Mouse (Mus musculus): ENCODE data around the gene Cntn5. TPM values are rescaled to one million over a fixed set of nuclear protein-coding genes. Genes with fewer than 3 reads are reported as not detected.

The Cntn5 gene
- polyA plus RNA-seq, 1 experiment from 2014 or later = 3.5 TPM

DNA sequence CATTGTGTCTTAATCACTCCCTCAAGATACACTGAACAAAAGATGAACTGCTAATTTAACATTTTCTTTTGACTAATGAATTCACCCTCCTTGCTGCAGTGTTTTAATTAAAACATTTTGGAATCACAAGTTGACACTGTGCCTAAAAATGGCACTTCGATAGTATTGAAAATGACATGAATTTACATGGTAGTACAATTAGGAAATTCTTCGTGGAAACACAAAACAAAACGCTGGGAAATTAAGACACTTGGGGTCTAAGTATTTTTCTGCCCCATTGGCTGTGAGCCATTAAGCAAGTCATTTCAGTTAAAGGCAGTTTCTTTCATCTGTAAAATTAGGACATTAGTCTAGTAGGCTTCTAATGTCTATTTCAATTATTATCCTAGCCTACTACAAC, 1043.9 kb downstream of the Cntn5 start:
- no peak for ATAC-seq (ENCODE audit: low FRiP score, low read depth)
- no peaks in the 10 kb centered on the region for H3K36me3 ChIP-seq
- no peak overlapping the region for H3K4me2 ChIP-seq (replicated peaks)
- H3K27me3 ChIP-seq = no peaks in the 10 kb centered on the region
- no peak overlapping the region for H3K27ac ChIP-seq (replicated peaks)
- 90% methylated on average over 3 of the region's 3 CpGs for WGBS
- H3K9ac ChIP-seq (replicated peaks) = no peak overlapping the region
- no peaks in the 10 kb centered on the region for H3K4me1 ChIP-seq
- H3K4me3 ChIP-seq = no peak overlapping the region
- no peaks in the 10 kb centered on the region for H3K9me3 ChIP-seq

DNA sequence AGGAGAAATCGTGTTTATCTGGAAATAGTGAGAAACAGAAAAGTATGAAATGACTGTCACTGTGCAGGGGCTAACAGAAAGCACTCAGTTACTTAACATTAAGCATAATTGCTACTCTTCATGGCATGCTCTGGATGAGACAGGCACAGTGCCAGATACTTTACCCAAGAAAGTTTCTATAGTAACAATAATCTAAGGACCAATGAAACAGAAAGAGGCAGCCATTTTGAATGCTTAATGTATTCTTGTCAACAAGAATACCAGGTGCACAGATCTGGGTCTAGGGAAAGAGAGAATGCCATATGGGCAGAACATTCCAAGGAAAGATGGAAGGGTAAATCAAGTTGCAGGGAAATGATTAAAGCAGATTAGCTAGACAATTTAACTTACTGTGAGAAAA, 1045.3 kb downstream of the Cntn5 start:
- no peak overlapping the region for H3K4me3 ChIP-seq
- WGBS = 56% methylated on average over 1 of the region's 1 CpGs
- no peaks in the 10 kb centered on the region for H3K9me3 ChIP-seq
- no peaks in the 10 kb centered on the region for H3K27me3 ChIP-seq
- H3K4me1 ChIP-seq = no peaks in the 10 kb centered on the region
- H3K9ac ChIP-seq (replicated peaks) = no peak overlapping the region
- H3K4me2 ChIP-seq (replicated peaks) = no peak overlapping the region
- no peak overlapping the region for H3K27ac ChIP-seq (replicated peaks)
- H3K36me3 ChIP-seq = no peaks in the 10 kb centered on the region
- ATAC-seq (ENCODE audit: low FRiP score, low read depth) = no peak

DNA sequence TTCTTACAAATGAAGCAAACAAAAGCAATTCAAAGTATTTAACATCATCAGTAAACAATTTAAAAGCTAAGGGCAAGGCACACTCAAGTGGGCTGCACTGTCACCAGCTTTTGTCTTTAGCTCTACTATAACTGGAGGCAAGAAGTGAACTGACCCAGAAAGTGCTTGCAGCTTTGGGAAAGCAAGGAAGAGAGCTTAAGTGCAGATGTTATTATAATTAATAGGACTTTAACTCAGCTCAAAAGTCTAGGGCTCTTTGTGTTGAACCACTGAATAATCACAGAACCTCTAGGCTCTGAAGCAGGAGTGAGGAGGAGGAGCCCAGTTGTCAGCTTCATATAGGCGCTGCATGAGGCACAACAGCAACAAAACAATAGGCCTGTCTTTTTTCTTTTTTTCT, 1049.8 kb downstream of the Cntn5 start:
- H3K9ac ChIP-seq (replicated peaks) = no peak overlapping the region
- no peak overlapping the region for H3K4me3 ChIP-seq
- ATAC-seq (ENCODE audit: low FRiP score, low read depth) = no peak
- no peaks in the 10 kb centered on the region for H3K27me3 ChIP-seq
- no peaks in the 10 kb centered on the region for H3K9me3 ChIP-seq
- H3K4me1 ChIP-seq = no peaks in the 10 kb centered on the region
- no peak overlapping the region for H3K4me2 ChIP-seq (replicated peaks)
- 64% methylated on average over 1 of the region's 1 CpGs for WGBS
- no peaks in the 10 kb centered on the region for H3K36me3 ChIP-seq
- H3K27ac ChIP-seq (replicated peaks) = no peak overlapping the region

DNA sequence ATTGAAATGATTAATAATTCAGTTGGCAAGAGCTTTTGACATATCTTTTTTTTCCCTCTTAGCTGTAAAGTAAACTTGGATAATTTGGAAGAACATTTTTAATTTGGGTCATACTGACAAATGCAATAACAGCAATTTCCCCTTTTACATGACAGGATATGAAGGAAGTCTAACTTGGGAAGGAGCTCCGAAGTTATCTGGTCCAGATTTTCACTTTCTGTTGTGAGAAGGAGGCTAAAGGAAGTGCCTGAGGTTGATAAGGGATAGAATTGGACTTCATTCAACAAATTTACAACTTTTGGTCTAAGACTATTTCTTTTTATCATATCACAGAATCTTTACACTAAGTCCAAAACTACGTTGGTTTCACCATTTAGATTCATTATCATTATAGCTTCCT, 1074.3 kb downstream of the Cntn5 start:
- H3K36me3 ChIP-seq = no peaks in the 10 kb centered on the region
- WGBS = 80% methylated on average over 2 of the region's 2 CpGs
- no peaks in the 10 kb centered on the region for H3K27me3 ChIP-seq
- H3K27ac ChIP-seq (replicated peaks) = no peak overlapping the region
- no peaks in the 10 kb centered on the region for H3K9me3 ChIP-seq
- no peak overlapping the region for H3K4me2 ChIP-seq (replicated peaks)
- H3K4me1 ChIP-seq = no peaks in the 10 kb centered on the region
- no peak overlapping the region for H3K9ac ChIP-seq (replicated peaks)
- ATAC-seq (ENCODE audit: low FRiP score, low read depth) = no peak
- no peak overlapping the region for H3K4me3 ChIP-seq

DNA sequence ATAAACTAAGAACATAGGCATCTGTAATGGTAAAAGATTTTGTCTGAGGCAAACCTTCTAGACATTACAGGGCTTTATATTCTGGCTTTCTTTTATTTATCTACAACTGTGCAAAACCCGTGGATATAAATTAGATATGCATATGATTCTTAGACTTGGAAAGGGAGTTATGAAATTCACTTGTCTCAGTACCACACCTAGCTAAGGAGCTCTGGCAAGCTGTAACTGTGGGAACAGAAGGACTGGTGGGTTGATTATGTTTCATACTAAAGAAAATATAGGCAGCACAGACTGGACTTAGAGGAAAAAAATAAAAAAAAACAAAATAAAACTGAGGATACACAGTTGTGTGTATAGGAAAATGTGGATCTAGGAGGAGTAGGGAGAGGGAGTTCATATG, 1084.6 kb downstream of the Cntn5 start:
- 85% methylated on average over 1 of the region's 1 CpGs for WGBS
- no peak overlapping the region for H3K27ac ChIP-seq (replicated peaks)
- H3K4me2 ChIP-seq (replicated peaks) = no peak overlapping the region
- no peak for ATAC-seq (ENCODE audit: low FRiP score, low read depth)
- no peaks in the 10 kb centered on the region for H3K9me3 ChIP-seq
- no peak overlapping the region for H3K9ac ChIP-seq (replicated peaks)
- no peaks in the 10 kb centered on the region for H3K27me3 ChIP-seq
- H3K4me3 ChIP-seq = no peak overlapping the region
- H3K4me1 ChIP-seq = no peaks in the 10 kb centered on the region
- no peaks in the 10 kb centered on the region for H3K36me3 ChIP-seq

DNA sequence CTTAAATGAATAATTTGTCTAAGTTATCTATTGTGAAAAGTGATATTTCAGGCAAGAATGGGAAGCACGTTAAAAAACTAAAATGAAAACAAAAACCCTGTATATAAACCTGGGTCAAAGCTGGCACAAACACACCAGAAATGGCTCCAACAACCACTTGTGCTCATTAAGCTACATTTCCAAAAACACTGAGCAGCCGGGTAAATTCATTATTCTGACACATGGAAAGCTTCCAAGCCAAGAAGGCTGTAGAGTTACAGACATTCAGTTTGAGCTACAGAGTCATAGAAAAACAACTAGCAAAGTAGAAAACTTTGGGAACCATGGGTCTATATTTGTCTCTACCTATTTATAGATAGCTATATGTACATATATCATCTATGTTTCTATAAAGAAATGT, 1087.1 kb downstream of the Cntn5 start:
- WGBS = 86% methylated on average over 2 of the region's 2 CpGs
- Histone ChIP-seq H3K4me3 (no peak overlapping the region), H3K27ac (replicated peaks) (no peak overlapping the region), H3K4me1 (no peaks in the 10 kb centered on the region), H3K9me3 (no peaks in the 10 kb centered on the region), H3K4me2 (replicated peaks) (no peak overlapping the region), H3K36me3 (no peaks in the 10 kb centered on the region), H3K27me3 (no peaks in the 10 kb centered on the region), H3K9ac (replicated peaks) (no peak overlapping the region)
- no peak for ATAC-seq (ENCODE audit: low FRiP score, low read depth)

DNA sequence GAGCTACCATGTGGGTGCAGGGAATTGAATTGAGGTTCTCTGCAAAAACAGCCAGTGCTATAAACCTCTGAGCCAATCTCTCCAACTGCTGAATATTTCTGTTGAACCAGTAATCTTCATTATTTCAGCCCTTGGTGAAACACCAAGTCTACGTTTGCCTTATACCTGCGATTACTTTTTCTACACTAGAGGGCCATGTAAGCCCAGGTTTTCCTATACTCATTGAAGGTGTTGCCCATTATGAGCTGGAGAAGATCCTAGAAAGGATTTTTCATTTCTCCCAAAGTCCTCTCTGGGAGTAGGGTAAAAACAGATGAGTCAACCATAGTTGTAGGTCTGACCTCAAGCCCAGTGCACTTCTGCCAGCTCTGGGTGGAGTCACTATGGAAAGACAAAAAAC, 1105.0 kb downstream of the Cntn5 start:
- Histone ChIP-seq H3K9ac (replicated peaks) (no peak overlapping the region), H3K9me3 (no peaks in the 10 kb centered on the region), H3K27me3 (no peaks in the 10 kb centered on the region), H3K27ac (replicated peaks) (no peak overlapping the region), H3K36me3 (no peaks in the 10 kb centered on the region), H3K4me2 (replicated peaks) (no peak overlapping the region), H3K4me1 (no peaks in the 10 kb centered on the region), H3K4me3 (no peak overlapping the region)
- 81% methylated on average over 2 of the region's 2 CpGs for WGBS
- no peak for ATAC-seq (ENCODE audit: low FRiP score, low read depth)

DNA sequence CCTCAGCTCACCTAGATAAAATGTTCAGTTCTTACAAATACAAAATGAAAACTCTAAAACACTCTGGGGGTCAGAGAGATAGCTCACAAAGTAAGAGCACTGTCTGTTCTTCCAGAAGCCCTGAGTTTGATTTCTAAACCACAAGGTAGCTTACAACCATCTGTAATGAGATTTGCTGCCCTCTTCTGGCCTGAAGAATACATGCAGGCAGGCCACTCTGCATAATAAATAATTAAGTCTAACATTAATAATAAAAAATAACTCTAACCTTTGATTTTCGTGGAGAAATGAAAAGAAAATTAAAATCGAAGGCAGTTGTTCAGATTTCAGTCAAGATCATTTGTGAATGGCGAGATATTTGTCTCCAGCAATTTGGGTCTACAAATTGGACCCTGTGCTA, 1120.9 kb downstream of the Cntn5 start:
- no peak for ATAC-seq (ENCODE audit: low FRiP score, low read depth)
- H3K9me3 ChIP-seq = no peaks in the 10 kb centered on the region
- 64% methylated on average over 3 of the region's 3 CpGs for WGBS

DNA sequence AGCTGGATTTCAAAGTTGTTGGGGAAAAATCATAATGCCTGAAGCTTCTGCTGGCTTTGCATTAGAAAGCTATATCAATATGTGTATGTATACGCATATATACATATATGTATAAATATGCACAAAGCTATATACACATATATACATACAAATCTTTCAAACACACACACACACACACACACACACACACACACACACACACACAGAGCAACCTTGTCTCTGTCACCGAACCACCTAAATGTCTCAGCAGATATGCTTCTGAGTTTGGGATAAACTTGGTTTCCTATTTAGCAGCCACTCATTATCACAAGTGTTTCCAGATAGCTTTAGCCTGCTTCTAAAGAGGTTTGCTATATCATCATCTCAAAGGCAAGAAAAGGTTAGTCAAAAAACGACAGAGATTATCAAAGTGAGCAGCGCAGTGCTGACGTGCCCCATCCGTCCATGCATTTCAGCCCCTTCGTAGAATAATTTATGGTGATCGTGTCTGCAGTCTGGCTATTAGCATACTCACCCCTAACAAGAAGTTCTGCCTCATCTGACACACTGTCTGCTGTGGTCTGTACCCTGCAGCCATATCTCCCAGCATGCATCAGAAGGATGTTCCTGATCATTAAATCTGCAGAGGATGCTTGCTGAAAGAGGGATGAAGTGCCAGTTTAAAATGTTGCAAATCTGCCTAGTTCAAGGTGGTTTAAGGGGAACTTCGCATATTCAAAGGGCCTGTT, 1123.3 kb downstream of the Cntn5 start:
- H3K36me3 ChIP-seq = no peaks in the 10 kb centered on the region
- peak; percentile 79 for ATAC-seq (ENCODE audit: low FRiP score, low read depth)
- H3K4me3 ChIP-seq = no peak overlapping the region
- no peak overlapping the region for H3K9ac ChIP-seq (replicated peaks)
- H3K4me1 ChIP-seq = no peaks in the 10 kb centered on the region
- H3K27ac ChIP-seq (replicated peaks) = no peak overlapping the region
- no peak overlapping the region for H3K4me2 ChIP-seq (replicated peaks)
- 80% methylated on average over 9 of the region's 9 CpGs for WGBS
- no peaks in the 10 kb centered on the region for H3K9me3 ChIP-seq
- no peaks in the 10 kb centered on the region for H3K27me3 ChIP-seq

More for the DNA sequence above, 1120.9 kb downstream of the Cntn5 start:
- Histone ChIP-seq H3K4me3 (no peak overlapping the region), H3K27ac (replicated peaks) (no peak overlapping the region), H3K27me3 (no peaks in the 10 kb centered on the region), H3K4me2 (replicated peaks) (no peak overlapping the region), H3K36me3 (no peaks in the 10 kb centered on the region), H3K4me1 (no peaks in the 10 kb centered on the region), H3K9ac (replicated peaks) (no peak overlapping the region)

DNA sequence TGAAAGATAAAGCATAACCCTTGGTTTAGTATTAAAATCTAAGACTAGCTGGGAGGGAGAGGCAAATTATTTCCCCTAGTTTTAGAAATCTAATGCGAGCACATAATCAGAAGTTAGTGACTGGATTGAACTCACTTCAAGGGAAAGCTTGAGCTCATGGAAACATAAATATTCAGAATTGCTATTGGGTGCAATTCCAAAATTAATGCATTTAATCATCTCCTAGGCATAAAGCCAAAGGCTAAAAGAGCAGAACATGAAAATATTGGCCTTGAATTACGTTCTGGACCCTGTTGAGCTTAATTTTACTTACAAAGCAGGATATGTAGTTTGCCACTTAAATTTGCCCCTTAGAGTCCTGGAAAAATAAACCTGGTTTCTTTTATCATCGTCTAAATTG, 1124.9 kb downstream of the Cntn5 start:
- Histone ChIP-seq H3K4me2 (replicated peaks) (no peak overlapping the region), H3K4me1 (no peaks in the 10 kb centered on the region), H3K9me3 (no peaks in the 10 kb centered on the region), H3K4me3 (no peak overlapping the region), H3K9ac (replicated peaks) (no peak overlapping the region), H3K36me3 (no peaks in the 10 kb centered on the region), H3K27me3 (no peaks in the 10 kb centered on the region), H3K27ac (replicated peaks) (no peak overlapping the region)
- ATAC-seq (ENCODE audit: low FRiP score, low read depth) = no peak
- 85% methylated on average over 3 of the region's 3 CpGs for WGBS

DNA sequence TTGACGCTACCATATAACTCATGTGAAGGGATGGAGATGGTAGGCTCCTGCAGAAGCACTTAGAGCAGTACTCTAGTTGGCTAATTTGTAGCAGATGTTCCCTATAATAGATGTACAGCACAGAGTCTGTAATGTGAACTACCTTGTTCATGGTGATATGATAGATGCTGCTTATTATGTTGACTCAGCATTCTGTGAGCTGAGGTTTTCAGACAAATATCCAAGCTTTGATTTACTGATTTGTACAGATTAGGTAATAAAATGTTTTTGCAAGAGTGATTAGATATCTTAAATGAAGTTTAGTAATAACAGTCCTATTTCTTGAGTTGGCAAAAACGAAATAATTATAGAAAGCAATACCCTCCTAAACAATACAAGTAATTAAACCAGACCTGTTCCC, 1133.8 kb downstream of the Cntn5 start:
- WGBS = 78% methylated on average over 2 of the region's 2 CpGs
- no peak for ATAC-seq (ENCODE audit: low FRiP score, low read depth)
- H3K4me3 ChIP-seq = no peak overlapping the region

DNA sequence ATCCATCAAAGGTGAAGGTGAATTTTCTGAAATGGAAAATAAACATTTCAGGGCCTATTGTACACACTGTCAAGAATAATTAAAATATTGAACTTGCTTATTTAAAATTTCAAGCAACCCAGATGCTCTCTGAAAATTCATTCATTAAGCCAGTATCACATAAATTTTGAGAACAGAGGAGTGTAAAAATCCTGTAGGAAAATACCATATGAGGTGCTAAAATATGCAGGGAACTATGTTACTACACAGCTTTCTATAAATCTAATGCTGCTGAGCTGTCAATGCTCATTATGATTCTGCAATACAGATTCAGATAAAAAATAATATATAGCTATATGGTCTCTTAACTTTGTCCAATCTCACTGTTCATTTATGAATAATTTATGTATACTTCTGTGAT, 1134.9 kb downstream of the Cntn5 start:
- H3K9ac ChIP-seq (replicated peaks) = no peak overlapping the region
- no peak overlapping the region for H3K4me2 ChIP-seq (replicated peaks)
- H3K36me3 ChIP-seq = no peaks in the 10 kb centered on the region
- no peaks in the 10 kb centered on the region for H3K4me1 ChIP-seq
- no peaks in the 10 kb centered on the region for H3K9me3 ChIP-seq
- ATAC-seq (ENCODE audit: low FRiP score, low read depth) = no peak
- no peak overlapping the region for H3K27ac ChIP-seq (replicated peaks)
- no peak overlapping the region for H3K4me3 ChIP-seq
- H3K27me3 ChIP-seq = no peaks in the 10 kb centered on the region

More for the DNA sequence above, 1133.8 kb downstream of the Cntn5 start:
- Histone ChIP-seq H3K9ac (replicated peaks) (no peak overlapping the region), H3K9me3 (no peaks in the 10 kb centered on the region), H3K4me2 (replicated peaks) (no peak overlapping the region), H3K36me3 (no peaks in the 10 kb centered on the region), H3K4me1 (no peaks in the 10 kb centered on the region), H3K27ac (replicated peaks) (no peak overlapping the region), H3K27me3 (no peaks in the 10 kb centered on the region)

DNA sequence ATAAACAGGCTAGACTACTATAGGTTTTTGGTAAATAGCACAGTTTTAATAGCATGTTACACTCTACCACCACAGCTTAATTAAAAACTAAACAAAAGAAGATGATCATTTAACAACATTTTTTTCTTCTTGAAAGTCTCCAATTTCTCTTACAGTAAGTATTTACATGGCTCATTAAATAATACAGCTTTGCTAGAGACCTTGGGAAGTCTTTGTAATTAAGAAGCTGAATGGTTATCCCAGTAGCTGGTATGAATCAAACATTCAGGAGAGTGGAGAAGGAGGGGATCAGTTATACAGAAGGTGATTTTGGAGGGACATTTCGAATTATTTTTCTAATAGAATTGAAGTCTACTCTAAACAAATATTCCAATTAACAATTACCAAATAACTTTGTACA, 1186.4 kb downstream of the Cntn5 start:
- H3K4me1 ChIP-seq = no peaks in the 10 kb centered on the region
- H3K27ac ChIP-seq (replicated peaks) = no peak overlapping the region
- no peaks in the 10 kb centered on the region for H3K27me3 ChIP-seq
- ATAC-seq (ENCODE audit: low FRiP score, low read depth) = no peak
- no peaks in the 10 kb centered on the region for H3K9me3 ChIP-seq
- no peak overlapping the region for H3K4me3 ChIP-seq
- H3K9ac ChIP-seq (replicated peaks) = no peak overlapping the region
- H3K36me3 ChIP-seq = no peaks in the 10 kb centered on the region
- WGBS = 74% methylated on average over 1 of the region's 1 CpGs
- H3K4me2 ChIP-seq (replicated peaks) = no peak overlapping the region
